Mouse (Mus musculus) midbrain, embryonic 12.5 days (tissue): ENCODE results near the gene Serpini2. TPM values are rescaled to one million over a fixed set of nuclear protein-coding genes. Genes with fewer than 3 reads are reported as not detected.
"Not testable (repeated sequence)": the region's sequence is repeated elsewhere in the genome, so short reads cannot be mapped to it uniquely, and the experiment has no call there.

Experiments
- ATAC-seq: fragments of 200-750 bp; cut with Nextera tagmentation; 2 replicates; pipeline ENCODE4 v1.8.0; 2017; ENCODE audit warnings: low read depth, moderate TSS enrichment, moderate library complexity; ENCODE audit not compliant: low FRiP score
- H3K27ac ChIP-seq: fragments of 300-500 bp; sonication (generic); replicated peaks from 2 replicates; pipeline ENCODE4 v1.5.1; 2016; ENCODE audit warnings: mild to moderate bottlenecking
- H3K27me3 ChIP-seq: fragments of 300-500 bp; sonication (generic); 2 replicates; pipeline ENCODE4 v1.6.1; 2016; ENCODE audit warnings: mild to moderate bottlenecking
- H3K36me3 ChIP-seq: fragments of 300-500 bp; sonication (generic); 2 replicates; pipeline ENCODE4 v1.6.1; 2016
- H3K4me1 ChIP-seq: fragments of 300-500 bp; sonication (generic); 2 replicates; pipeline ENCODE4 v1.6.1; 2016
- H3K4me2 ChIP-seq: fragments of 300-500 bp; sonication (generic); replicated peaks from 2 replicates; pipeline ENCODE4 v1.6.1; 2016; ENCODE audit warnings: mild to moderate bottlenecking, moderate library complexity
- H3K4me3 ChIP-seq: fragments of 300-500 bp; sonication (generic); 2 replicates; pipeline ENCODE4 v1.5.1; 2016; ENCODE audit warnings: mild to moderate bottlenecking
- H3K9ac ChIP-seq: fragments of 300-500 bp; sonication (generic); replicated peaks from 2 replicates; pipeline ENCODE4 v1.6.1; 2016; ENCODE audit warnings: mild to moderate bottlenecking, moderate library complexity
- H3K9me3 ChIP-seq: fragments of 300-500 bp; sonication (generic); 2 replicates; pipeline ENCODE4 v1.6.1; 2016; ENCODE audit warnings: mild to moderate bottlenecking
- WGBS: fragments of 180-500 bp; shearing (Covaris S2); methylation state at CpG from one replicate; pipeline ENCODE4 v1.1.7; 2016; 5-methylcytosine and 5-hydroxymethylcytosine counted together
- polyA plus RNA-seq: library from polyadenylated mRNA; unstranded; fragments of >200 nt; fragmentation: Nextera tagmentation; extraction: Ambion mirVana; gene quantifications from 2 replicates; pipeline ENCODE4 v1.2.1, GENCODE M21; 2016

The Serpini2 gene
- polyA plus RNA-seq: not detected in 2 replicates

GRCm38 (mm10) chr3:75269978-75270377 lies at the start of gene Serpini2:
Gene Serpini2 (minus strand): TSS chr3:75270078.
- no peaks in the 10 kb centered on the region for H3K27me3 ChIP-seq
- ATAC-seq: no peak
- H3K4me2 ChIP-seq: no peak within 1 kb of the TSS
- no peaks in the 10 kb centered on the region for H3K36me3 ChIP-seq
- H3K9me3 ChIP-seq: no peaks in the 10 kb centered on the region
- no peak within 1 kb of the TSS for H3K4me3 ChIP-seq
- H3K4me1 ChIP-seq: no peaks in the 10 kb centered on the region
- 88% methylated on average over 2 of the region's 2 CpGs for WGBS
- no peak within 1 kb of the TSS for H3K9ac ChIP-seq
- no peak within 1 kb of the TSS for H3K27ac ChIP-seq

GRCm38 (mm10) chr3:75308861-75309260 lies 39.0 kb upstream of the Serpini2 start:
- 90% methylated on average over 4 of the region's 4 CpGs for WGBS

GRCm38 (mm10) chr3:75308228-75308627 lies 38.4 kb upstream of the Serpini2 start:
- H3K9ac ChIP-seq: no peak overlapping the region
- H3K4me1 ChIP-seq: no peaks in the 10 kb centered on the region
- no peaks in the 10 kb centered on the region for H3K36me3 ChIP-seq
- H3K27me3 ChIP-seq: no peaks in the 10 kb centered on the region
- WGBS: 90% methylated on average over 3 of the region's 3 CpGs
- ATAC-seq: no peak
- H3K4me3 ChIP-seq: no peak overlapping the region
- H3K4me2 ChIP-seq: no peak overlapping the region
- H3K27ac ChIP-seq: no peak overlapping the region
- no peaks in the 10 kb centered on the region for H3K9me3 ChIP-seq

More at GRCm38 (mm10) chr3:75308861-75309260, 39.0 kb upstream of the Serpini2 start:
- H3K4me3 ChIP-seq: no peak overlapping the region
- ATAC-seq: no peak
- no peak overlapping the region for H3K4me2 ChIP-seq
- no peak overlapping the region for H3K9ac ChIP-seq
- no peaks in the 10 kb centered on the region for H3K36me3 ChIP-seq
- H3K27me3 ChIP-seq: no peaks in the 10 kb centered on the region
- H3K27ac ChIP-seq: no peak overlapping the region
- H3K4me1 ChIP-seq: no peaks in the 10 kb centered on the region
- no peaks in the 10 kb centered on the region for H3K9me3 ChIP-seq

GRCm38 (mm10) chr3:75305584-75305983 lies 35.7 kb upstream of the Serpini2 start:
- Histone ChIP-seq H3K27me3 (no peaks in the 10 kb centered on the region), H3K9ac (no peak overlapping the region), H3K36me3 (no peaks in the 10 kb centered on the region), H3K4me3 (no peak overlapping the region), H3K4me1 (no peaks in the 10 kb centered on the region), H3K4me2 (no peak overlapping the region), H3K9me3 (no peaks in the 10 kb centered on the region), H3K27ac (no peak overlapping the region)
- WGBS: 89% methylated on average over 3 of the region's 3 CpGs
- ATAC-seq: no peak

- Histone ChIP-seq H3K36me3 (no peaks in the 10 kb centered on the region), H3K4me3 (no peak overlapping the region), H3K9ac (no peak overlapping the region), H3K4me1 (no peaks in the 10 kb centered on the region), H3K27ac (no peak overlapping the region), H3K27me3 (no peaks in the 10 kb centered on the region), H3K4me2 (no peak overlapping the region), H3K9me3 (no peaks in the 10 kb centered on the region)
- no peak for ATAC-seq
- WGBS: 94% methylated on average over 5 of the region's 5 CpGs
These were observed 34.7 kb upstream of the Serpini2 start for GRCm38 (mm10) chr3:75304621-75305020.

- Histone ChIP-seq H3K4me2 (no peak overlapping the region), H3K27ac (no peak overlapping the region), H3K4me3 (no peak overlapping the region), H3K4me1 (peaks cover 6% of the 10 kb centered on the region; the same call in 1 of the 2 replicates), H3K36me3 (no peaks in the 10 kb centered on the region), H3K9me3 (no peaks in the 10 kb centered on the region), H3K27me3 (no peaks in the 10 kb centered on the region), H3K9ac (no peak overlapping the region)
- ATAC-seq: no peak
- WGBS: 96% methylated on average over 2 of the region's 2 CpGs
These were observed 31.2 kb upstream of the Serpini2 start for GRCm38 (mm10) chr3:75301072-75301471.

GRCm38 (mm10) chr3:75299464-75299863 lies 29.6 kb upstream of the Serpini2 start:
- not testable (repeated sequence) for H3K4me2 ChIP-seq, ATAC-seq, H3K4me3 ChIP-seq, H3K27me3 ChIP-seq, H3K36me3 ChIP-seq, H3K27ac ChIP-seq, H3K4me1 ChIP-seq, H3K9ac ChIP-seq, H3K9me3 ChIP-seq
- WGBS: 91% methylated on average over 1 of the region's 1 CpGs

- WGBS: 30% methylated on average over 3 of the region's 3 CpGs
- ATAC-seq: no peak
These were observed 27.9 kb upstream of the Serpini2 start for GRCm38 (mm10) chr3:75297758-75298111.

GRCm38 (mm10) chr3:75297026-75297757 lies 27.3 kb upstream of the Serpini2 start:
- Histone ChIP-seq H3K27me3 (no peaks in the 10 kb centered on the region), H3K4me3 (no peak overlapping the region), H3K4me2 (no peak overlapping the region), H3K4me1 (peaks cover 6% of the 10 kb centered on the region; the same call in 1 of the 2 replicates), H3K27ac (no peak overlapping the region), H3K9ac (no peak overlapping the region), H3K9me3 (no peaks in the 10 kb centered on the region), H3K36me3 (no peaks in the 10 kb centered on the region)
- ATAC-seq: no peak
- WGBS: 60% methylated on average over 2 of the region's 2 CpGs

More at GRCm38 (mm10) chr3:75297758-75298111, 27.9 kb upstream of the Serpini2 start:
- Histone ChIP-seq H3K27me3 (no peaks in the 10 kb centered on the region), H3K9me3 (no peaks in the 10 kb centered on the region), H3K4me2 (no peak overlapping the region), H3K27ac (no peak overlapping the region), H3K4me3 (no peak overlapping the region), H3K36me3 (no peaks in the 10 kb centered on the region), H3K9ac (no peak overlapping the region), H3K4me1 (peaks cover 6% of the 10 kb centered on the region; the same call in 1 of the 2 replicates)

- H3K27ac ChIP-seq: no peak overlapping the region
- no peak overlapping the region for H3K4me2 ChIP-seq
- 93% methylated on average over 2 of the region's 2 CpGs for WGBS
- no peak overlapping the region for H3K9ac ChIP-seq
- no peaks in the 10 kb centered on the region for H3K9me3 ChIP-seq
- H3K36me3 ChIP-seq: no peaks in the 10 kb centered on the region
- no peak for ATAC-seq
- H3K4me1 ChIP-seq: peaks cover 6% of the 10 kb centered on the region; the same call in 1 of the 2 replicates
- no peak overlapping the region for H3K4me3 ChIP-seq
- no peaks in the 10 kb centered on the region for H3K27me3 ChIP-seq
These were observed 23.4 kb upstream of the Serpini2 start for GRCm38 (mm10) chr3:75293243-75293642.

- no peak for ATAC-seq
- 80% methylated on average over 4 of the region's 4 CpGs for WGBS
- no peak overlapping the region for H3K4me2 ChIP-seq
- H3K9ac ChIP-seq: no peak overlapping the region
- H3K27me3 ChIP-seq: no peaks in the 10 kb centered on the region
- H3K9me3 ChIP-seq: no peaks in the 10 kb centered on the region
- no peak overlapping the region for H3K4me3 ChIP-seq
- no peak overlapping the region for H3K27ac ChIP-seq
- H3K36me3 ChIP-seq: no peaks in the 10 kb centered on the region
- H3K4me1 ChIP-seq: no peaks in the 10 kb centered on the region
These were observed 7.6 kb upstream of the Serpini2 start for GRCm38 (mm10) chr3:75277455-75277854.

- Histone ChIP-seq H3K27me3 (no peaks in the 10 kb centered on the region), H3K4me1 (no peaks in the 10 kb centered on the region), H3K27ac (no peak overlapping the region), H3K4me2 (no peak overlapping the region), H3K9me3 (no peaks in the 10 kb centered on the region), H3K4me3 (no peak overlapping the region), H3K9ac (no peak overlapping the region), H3K36me3 (no peaks in the 10 kb centered on the region)
- no peak for ATAC-seq
- WGBS: 89% methylated on average over 3 of the region's 3 CpGs
These were observed 6.6 kb upstream of the Serpini2 start for GRCm38 (mm10) chr3:75276522-75276921.

- Histone ChIP-seq H3K27me3 (no peaks in the 10 kb centered on the region), H3K27ac (no peak overlapping the region), H3K4me1 (no peaks in the 10 kb centered on the region), H3K9me3 (no peaks in the 10 kb centered on the region), H3K4me2 (no peak overlapping the region), H3K4me3 (no peak overlapping the region), H3K9ac (no peak overlapping the region), H3K36me3 (no peaks in the 10 kb centered on the region)
- no peak for ATAC-seq
These were observed 5.2 kb upstream of the Serpini2 start for GRCm38 (mm10) chr3:75275127-75275526.
